22 mouse cellular contexts compared by ENCODE assay signal in the genomic region with DNA sequence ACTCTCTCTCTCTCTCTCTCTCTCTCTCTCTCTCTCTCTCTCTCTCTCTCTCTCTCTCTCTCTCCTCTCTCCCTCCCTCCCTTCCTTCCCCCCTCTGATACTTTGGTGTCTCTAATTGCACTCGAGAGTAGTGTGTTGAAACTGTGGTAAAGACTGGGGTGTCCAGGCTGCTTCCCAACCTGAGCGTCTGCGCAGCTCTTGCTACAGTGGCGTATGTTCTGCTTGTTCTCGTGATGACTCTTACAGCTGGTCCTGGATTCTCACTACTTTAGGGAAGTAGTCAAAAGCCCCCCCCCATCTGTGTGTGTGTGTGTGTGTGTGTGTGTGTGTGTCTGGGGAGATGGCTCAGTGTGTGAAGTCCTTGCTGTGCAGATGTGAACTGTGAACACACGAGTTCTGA. TPM values are rescaled to one million over a fixed set of nuclear protein-coding genes. Genes with fewer than 3 reads are reported as not detected.
A peak's percentile ranks its signal among the peaks of the same experiment; 100 is the strongest.
DNase-seq lines count a peak whose midpoint lies in the region; ATAC-seq lines count a peak whose summit lies in the region.
"Had no signal": no experiment of that assay in that cellular context is flagged by ENCODE, and none has a peak within 500 bp of the region (broad histone marks: within the 10 kb centered on the region; RNA-seq: fewer than 3 reads in every experiment).

No protein-coding gene starts in this region.

- H3K9me3 ChIP-seq in midbrain, embryonic 10.5 days (replicated peaks), result peaks cover 5% of the 10 kb centered on the region
- no peaks in the 10 kb centered on the region for H3K9me3 ChIP-seq in midbrain, embryonic 16.5 days (replicated peaks; ENCODE audit: control insufficient read depth, low read length, poor library complexity, severe bottlenecking)
- H3K9me3 ChIP-seq: embryonic facial prominence, embryonic 12.5 days; forebrain, embryonic 13.5 days; forebrain, embryonic 15.5 days had no signal

- WGBS in midbrain, embryonic 10.5 days, result 87% methylated on average over 6 of the region's 6 CpGs
- WGBS in midbrain, embryonic 16.5 days, result 81% methylated on average over 6 of the region's 6 CpGs

- no peaks in the 10 kb centered on the region for H3K36me3 ChIP-seq in midbrain, embryonic 10.5 days
- H3K36me3 ChIP-seq in midbrain, embryonic 16.5 days (ENCODE audit: control insufficient read depth, insufficient read depth, low read length), result no peaks in the 10 kb centered on the region
- H3K36me3 ChIP-seq: embryonic facial prominence, embryonic 12.5 days; forebrain, embryonic 15.5 days; G1E had no signal

- no peaks in the 10 kb centered on the region for H3K27me3 ChIP-seq in midbrain, embryonic 10.5 days (ENCODE audit: low read depth, poor library complexity, severe bottlenecking)
- no peaks in the 10 kb centered on the region for H3K27me3 ChIP-seq in midbrain, embryonic 16.5 days (ENCODE audit: control insufficient read depth, insufficient read depth, low read depth, low read length)
- H3K27me3 ChIP-seq: embryonic facial prominence, embryonic 12.5 days; forebrain, embryonic 13.5 days; forebrain, embryonic 15.5 days had no signal

- no peak overlapping the region for H3K4me2 ChIP-seq in midbrain, embryonic 16.5 days (ENCODE audit: low read length)
- H3K4me2 ChIP-seq: embryonic facial prominence, embryonic 12.5 days; forebrain, embryonic 13.5 days; forebrain, embryonic 15.5 days had no signal

- ATAC-seq in midbrain, embryonic 16.5 days, result no peak
- ATAC-seq in common myeloid progenitor, adult 5-6 weeks (replicated peaks; ENCODE audit: low read depth, poor library complexity, severe bottlenecking), result peak; percentile 73
- peak; percentile 24 to 33; a peak in 2 of 4 replicates for ATAC-seq in hematopoietic stem cell, adult 5-6 weeks (replicated peaks in 1 of 2; ENCODE audit: insufficient read depth in 1 of 2, low FRiP score in 2 of 2, low TSS enrichment in 1 of 2, low read depth in 1 of 2, poor library complexity in 2 of 2, severe bottlenecking in 2 of 2)
- ATAC-seq: CD4-positive, CD25-positive, alpha-beta regulatory T cell, adult 4 months; forebrain, embryonic 13.5 days; forebrain, embryonic 15.5 days; forebrain, postnatal 0 days had no signal

- peaks cover 13% of the 10 kb centered on the region for H3K4me1 ChIP-seq in midbrain, embryonic 10.5 days
- no peaks in the 10 kb centered on the region for H3K4me1 ChIP-seq in midbrain, embryonic 16.5 days (ENCODE audit: control insufficient read depth, insufficient read depth, low read length)
- H3K4me1 ChIP-seq: embryonic facial prominence, embryonic 12.5 days; forebrain, embryonic 13.5 days had no signal

- H3K27ac ChIP-seq in midbrain, embryonic 10.5 days (replicated peaks), result peak overlapping the region; percentile 57
- H3K27ac ChIP-seq in midbrain, embryonic 16.5 days (ENCODE audit: low read length), result no peak overlapping the region
- H3K27ac ChIP-seq: embryonic facial prominence, embryonic 12.5 days; forebrain, embryonic 13.5 days; forebrain, embryonic 15.5 days had no signal

- H3K9ac ChIP-seq in midbrain, embryonic 16.5 days (ENCODE audit: low read depth, low read length), result no peak overlapping the region
- H3K9ac ChIP-seq: embryonic facial prominence, embryonic 12.5 days; forebrain, embryonic 13.5 days; forebrain, embryonic 15.5 days; forebrain, postnatal 0 days had no signal

- H3K4me3 ChIP-seq in midbrain, embryonic 10.5 days, result no peak overlapping the region
- H3K4me3 ChIP-seq in midbrain, embryonic 16.5 days (ENCODE audit: low read depth, low read length), result no peak overlapping the region
- H3K4me3 ChIP-seq: embryonic facial prominence, embryonic 12.5 days; forebrain, embryonic 13.5 days; forebrain, embryonic 15.5 days had no signal

- DNase-seq in midbrain, embryonic 10.5 days (ENCODE audit: low spot score), result no peak
- no peak for DNase-seq in MN1 (ENCODE audit: low spot score)
- no peak for DNase-seq in left cerebral cortex, postnatal 10 days (ENCODE audit: extremely low spot score in 1 of 2, low spot score in 2 of 2)
- DNase-seq in embryo, embryonic 11 days, result no peak
- DNase-seq: adrenal gland, adult 2 months; adrenal gland, postnatal 10 days; adrenal gland, postnatal 25 days; B cell, adult 2 months; cerebellum, adult 11 months; cerebellum, adult 18-20 months; cerebellum, adult 8-10 months; cerebellum, adult 9-11 months; cerebellum, postnatal 25 days; forebrain, postnatal 0 days had no signal

- intact Hi-C loops in left cerebral cortex, postnatal 10 days (cut with DNase I), result loop anchor here (10.0 kb wide), 1 partner anchor 752 kb away; no protein-coding TSS in a partner anchor

RNA-seq across cellular contexts. Expression of gene Emp1, which starts 50.3 kb away (rescaled TPM):
- polyA plus RNA-seq in midbrain, embryonic 10.5 days (2016; fragmentation: Nextera tagmentation; extraction: Ambion mirVana), result 8.5 and 11.3 TPM in 2 replicates
- polyA plus RNA-seq in midbrain, embryonic 16.5 days (2015; fragmentation: Nextera tagmentation; extraction: Ambion mirVana), result 7.5 TPM in 2 replicates
- 2.7 and 5.4 TPM in 2 replicates for total RNA-seq in common myeloid progenitor, adult 5-6 weeks (2017)
- total RNA-seq in hematopoietic stem cell, adult 5-6 weeks (2017), result 31.7 and 32.0 TPM in 2 replicates
- total RNA-seq in left cerebral cortex, postnatal 10 days (2021), result 1 to 10 TPM; 3.0 to 4.4 TPM
- polyA plus RNA-seq: G1E had no signal
